Mouse (Mus musculus) CH12F3 (cell line): Measurements from ENCODE around the gene Gm6034.
"Not testable (repeated sequence)": the region's sequence is repeated elsewhere in the genome, so short reads cannot be mapped to it uniquely, and the experiment has no call there.

Experiments
- in situ Hi-C: fragments of 300-500 bp; cut with MboI; formaldehyde crosslinking; loops from 2 replicates; pipeline ENCODE4 v1.14.3; 2020; ENCODE audit warnings: low sequenced_read_pairs

Gm6034 gene

GRCm38 (mm10) chr17:36042610-36043169 lies at the start of gene Gm6034, which contains the start of gene H2-T22:
Gm6034 (plus strand) TSS chr17:36042961.
H2-T22 (minus strand) TSS chr17:36042747.
- in situ Hi-C loops, result not testable (repeated sequence)

GRCm38 (mm10) chr17:35993675-35994074 lies 49.1 kb upstream of the Gm6034 start:
- in situ Hi-C loops, result no loop called here

GRCm38 (mm10) chr17:35994175-35994878 lies 48.4 kb upstream of the Gm6034 start:
- in situ Hi-C loops, result no loop called here

- in situ Hi-C loops, result no loop called here
Observed at GRCm38 (mm10) chr17:35994879-35995240, 47.9 kb upstream of the Gm6034 start.

- in situ Hi-C loops, result no loop called here
Observed at GRCm38 (mm10) chr17:35996949-35997348, 45.8 kb upstream of the Gm6034 start.

- in situ Hi-C loops, result no loop called here
Observed at GRCm38 (mm10) chr17:35997713-35998510, 44.8 kb upstream of the Gm6034 start.

GRCm38 (mm10) chr17:35998545-35999305 lies 44.0 kb upstream of the Gm6034 start:
- in situ Hi-C loops, result no loop called here

- in situ Hi-C loops, result no loop called here
Observed at GRCm38 (mm10) chr17:35999356-35999755, 43.4 kb upstream of the Gm6034 start.

- in situ Hi-C loops, result no loop called here
Observed at GRCm38 (mm10) chr17:36000349-36000748, 42.4 kb upstream of the Gm6034 start.

- in situ Hi-C loops, result no loop called here
Observed at GRCm38 (mm10) chr17:36001121-36001897, 41.5 kb upstream of the Gm6034 start.

GRCm38 (mm10) chr17:36001966-36002365 lies 40.8 kb upstream of the Gm6034 start:
- in situ Hi-C loops, result no loop called here

- in situ Hi-C loops, result no loop called here
Observed at GRCm38 (mm10) chr17:36003331-36003730, 39.4 kb upstream of the Gm6034 start.

- in situ Hi-C loops, result not testable (repeated sequence)
Observed at GRCm38 (mm10) chr17:36004409-36004808, 38.4 kb upstream of the Gm6034 start.

GRCm38 (mm10) chr17:36014977-36015376 lies 27.8 kb upstream of the Gm6034 start:
- in situ Hi-C loops, result no loop called here

- in situ Hi-C loops, result no loop called here
Observed at GRCm38 (mm10) chr17:36017046-36017445, 25.7 kb upstream of the Gm6034 start.

GRCm38 (mm10) chr17:36018979-36019378 lies 23.8 kb upstream of the Gm6034 start:
- in situ Hi-C loops, result no loop called here

- in situ Hi-C loops, result no loop called here
Observed at GRCm38 (mm10) chr17:36019519-36019918, 23.2 kb upstream of the Gm6034 start.

- in situ Hi-C loops, result no loop called here
Observed at GRCm38 (mm10) chr17:36020191-36021073, 22.3 kb upstream of the Gm6034 start, which contains the start of gene H2-T24. H2-T24 (minus strand) TSS chr17:36020560.

GRCm38 (mm10) chr17:36021309-36021708 lies 21.5 kb upstream of the Gm6034 start:
- in situ Hi-C loops, result no loop called here
